In genomic region chr10:80932206-80932605, GRCm38 (mm10) we compare ENCODE assay signal across 8 mouse cellular contexts. TPM values are rescaled to one million over a fixed set of nuclear protein-coding genes. Genes with fewer than 3 reads are reported as not detected.
A peak's percentile ranks its signal among the peaks of the same experiment; 100 is the strongest.
DNase-seq lines count a peak whose midpoint lies in the region; ATAC-seq and TF ChIP-seq lines count a peak whose summit lies in the region.

No protein-coding gene starts in this region.

- WGBS in forebrain, embryonic 15.5 days, result under 1% methylated on average over 20 of the region's 20 CpGs
- WGBS in limb, embryonic 14.5 days, result 0% methylated on average over 20 of the region's 20 CpGs
- under 1% methylated on average over 20 of the region's 20 CpGs for WGBS in neural tube, embryonic 12.5 days

- DNase-seq in layer of hippocampus, postnatal 10 days (ENCODE audit: low spot score in 2 of 2), result peak; percentile 43 to 60
- no peak for DNase-seq in layer of hippocampus, postnatal 36 days
- DNase-seq in MN1 (ENCODE audit: low spot score) (peak; percentile 59), adipocyte (ENCODE audit: low spot score) (no peak)
- DNase-seq in limb, embryonic 14.5 days (ENCODE audit: low spot score), result peak; percentile 30
- DNase-seq in adrenal gland, postnatal 25 days, result no peak

- H3K9ac ChIP-seq in forebrain, embryonic 15.5 days (replicated peaks), result no peak overlapping the region; the same call in 1 of the 2 replicates
- peak overlapping the region; percentile 40; the same call in 1 of the 2 replicates for H3K9ac ChIP-seq in limb, embryonic 14.5 days (ENCODE audit: low read depth, low read length, severe bottlenecking)
- H3K9ac ChIP-seq in neural tube, embryonic 12.5 days, result no peak overlapping the region

- ATAC-seq in forebrain, embryonic 15.5 days (replicated peaks), result no peak
- no peak for ATAC-seq in limb, embryonic 14.5 days (ENCODE audit: low FRiP score, low read depth)
- no peak for ATAC-seq in neural tube, embryonic 12.5 days (ENCODE audit: low FRiP score, low read depth)

- H3K4me3 ChIP-seq in forebrain, embryonic 15.5 days, result peak overlapping the region; percentile 24
- peak overlapping the region; percentile 55 for H3K4me3 ChIP-seq in limb, embryonic 14.5 days (replicated peaks; ENCODE audit: low read length)
- H3K4me3 ChIP-seq in neural tube, embryonic 12.5 days, result peak overlapping the region; percentile 15; the same call in 1 of the 2 replicates

- peak overlapping the region; percentile 99 for H3K4me2 ChIP-seq in forebrain, embryonic 15.5 days (replicated peaks)
- peak overlapping the region; percentile 69 for H3K4me2 ChIP-seq in limb, embryonic 14.5 days (replicated peaks; ENCODE audit: low read depth, low read length, severe bottlenecking)
- peak overlapping the region; percentile 88 for H3K4me2 ChIP-seq in neural tube, embryonic 12.5 days (replicated peaks)

- H3K9me3 ChIP-seq in forebrain, embryonic 15.5 days, result no peaks in the 10 kb centered on the region
- H3K9me3 ChIP-seq in limb, embryonic 14.5 days (ENCODE audit: control insufficient read depth, low read length), result no peaks in the 10 kb centered on the region
- no peaks in the 10 kb centered on the region for H3K9me3 ChIP-seq in neural tube, embryonic 12.5 days

- no peaks in the 10 kb centered on the region for H3K36me3 ChIP-seq in forebrain, embryonic 15.5 days
- no peaks in the 10 kb centered on the region for H3K36me3 ChIP-seq in limb, embryonic 14.5 days (ENCODE audit: control insufficient read depth, insufficient read depth, low read length)
- no peaks in the 10 kb centered on the region for H3K36me3 ChIP-seq in neural tube, embryonic 12.5 days

- no peak for TF ChIP-seq POLR2A in limb, embryonic 14.5 days (IDR thresholded peaks at IDR 0.05; ENCODE audit: borderline replicate concordance, extremely low read depth, insufficient read depth, insufficient read length)

- peaks cover 69% of the 10 kb centered on the region for H3K4me1 ChIP-seq in forebrain, embryonic 15.5 days
- H3K4me1 ChIP-seq in limb, embryonic 14.5 days (ENCODE audit: control insufficient read depth, insufficient read depth, low read length), result peaks cover 61% of the 10 kb centered on the region
- H3K4me1 ChIP-seq in neural tube, embryonic 12.5 days, result peaks cover 65% of the 10 kb centered on the region

- H3K27me3 ChIP-seq in forebrain, embryonic 15.5 days, result peaks cover 52% of the 10 kb centered on the region
- peaks cover 15% of the 10 kb centered on the region; the same call in 1 of the 2 replicates for H3K27me3 ChIP-seq in limb, embryonic 14.5 days (ENCODE audit: control insufficient read depth, insufficient read depth, low read length)
- H3K27me3 ChIP-seq in neural tube, embryonic 12.5 days (replicated peaks), result peaks cover 68% of the 10 kb centered on the region

- no peak overlapping the region for H3K27ac ChIP-seq in forebrain, embryonic 15.5 days (replicated peaks)
- H3K27ac ChIP-seq in limb, embryonic 14.5 days (replicated peaks; ENCODE audit: low read depth, low read length), result no peak overlapping the region
- H3K27ac ChIP-seq in neural tube, embryonic 12.5 days, result no peak overlapping the region

RNA-seq across cellular contexts. Expression of gene Gadd45b, which starts 2.3 kb away (rescaled TPM):
- 10 to 100 TPM; 12.1 to 14.4 TPM for total RNA-seq in layer of hippocampus, postnatal 10 days (2021)
- 10 to 100 TPM; 17.7 to 19.1 TPM for total RNA-seq in layer of hippocampus, postnatal 36 days (2021)
- polyA plus RNA-seq in forebrain, embryonic 15.5 days (2015; fragmentation: Nextera tagmentation; extraction: Ambion mirVana), result 5.5 and 5.9 TPM in 2 replicates
- polyA plus RNA-seq in limb, embryonic 14.5 days (2012; rRNA removed), result 46.2 and 52.2 TPM in 2 replicates
- polyA plus RNA-seq in limb, embryonic 14.5 days (2014; fragmentation: Nextera tagmentation; extraction: Ambion mirVana), result 33.8 and 36.6 TPM in 2 replicates
- 7.9 and 8.0 TPM in 2 replicates for polyA plus RNA-seq in neural tube, embryonic 12.5 days (2016; fragmentation: Nextera tagmentation; extraction: Ambion mirVana)
- total RNA-seq in adrenal gland, postnatal 25 days (2021), result 15.3 and 15.4 TPM in 2 replicates

RNA-seq across cellular contexts. Expression of gene Lmnb2, which starts 14.2 kb away (rescaled TPM):
- 10 to 100 TPM; 23.1 to 26.2 TPM for total RNA-seq in layer of hippocampus, postnatal 10 days (2021)
- total RNA-seq in layer of hippocampus, postnatal 36 days (2021), result 10 to 100 TPM; 19.6 to 19.7 TPM
- 50.6 and 53.5 TPM in 2 replicates for polyA plus RNA-seq in forebrain, embryonic 15.5 days (2015; fragmentation: Nextera tagmentation; extraction: Ambion mirVana)
- 75.9 and 77.5 TPM in 2 replicates for polyA plus RNA-seq in limb, embryonic 14.5 days (2012; rRNA removed)
- 19.1 and 21.5 TPM in 2 replicates for polyA plus RNA-seq in limb, embryonic 14.5 days (2014; fragmentation: Nextera tagmentation; extraction: Ambion mirVana)
- 57.1 and 61.3 TPM in 2 replicates for polyA plus RNA-seq in neural tube, embryonic 12.5 days (2016; fragmentation: Nextera tagmentation; extraction: Ambion mirVana)
- 14.4 and 15.2 TPM in 2 replicates for total RNA-seq in adrenal gland, postnatal 25 days (2021)

RNA-seq across cellular contexts. Expression of gene Timm13, which starts 31.4 kb away (rescaled TPM):
- total RNA-seq in layer of hippocampus, postnatal 10 days (2021), result 100 to 1,000 TPM; 157 to 172 TPM
- total RNA-seq in layer of hippocampus, postnatal 36 days (2021), result 100 to 1,000 TPM; 142 to 144 TPM
- 326 and 357 TPM in 2 replicates for polyA plus RNA-seq in forebrain, embryonic 15.5 days (2015; fragmentation: Nextera tagmentation; extraction: Ambion mirVana)
- 187 and 229 TPM in 2 replicates for polyA plus RNA-seq in limb, embryonic 14.5 days (2012; rRNA removed)
- polyA plus RNA-seq in limb, embryonic 14.5 days (2014; fragmentation: Nextera tagmentation; extraction: Ambion mirVana), result 330 and 335 TPM in 2 replicates
- 282 and 323 TPM in 2 replicates for polyA plus RNA-seq in neural tube, embryonic 12.5 days (2016; fragmentation: Nextera tagmentation; extraction: Ambion mirVana)
- total RNA-seq in adrenal gland, postnatal 25 days (2021), result 188 and 208 TPM in 2 replicates

Comparison
In these comparisons a context has a peak if more than half of its experiments do, and no peak if none do; other contexts are left out.
1. DNase-seq: peak in layer of hippocampus, postnatal 10 days (2 of 2), MN1 (single experiment) and limb, embryonic 14.5 days (single experiment); none in layer of hippocampus, postnatal 36 days (0 of 2), adipocyte (single experiment) and adrenal gland, postnatal 25 days (single experiment).
2. Peak in every context shown above with its lines, with median percentiles within 50 percentile points of each other: H3K4me2 ChIP-seq and H3K4me3 ChIP-seq.